Mouse (Mus musculus): ENCODE results near the gene Gm20388. TPM values are rescaled to one million over a fixed set of nuclear protein-coding genes. Genes with fewer than 3 reads are reported as not detected.

Gene Gm20388
- polyA plus RNA-seq, 1 experiment from 2014 or later: not detected

- Histone ChIP-seq H3K27ac (ENCODE audit: low read depth, low read length) (no peak overlapping the region), H3K9ac (ENCODE audit: low read depth, low read length) (no peak overlapping the region), H3K36me3 (ENCODE audit: control insufficient read depth, insufficient read depth) (no peaks in the 10 kb centered on the region), H3K4me1 (replicated peaks; ENCODE audit: control insufficient read depth, insufficient read depth, low read length) (no peaks in the 10 kb centered on the region), H3K4me2 (replicated peaks; ENCODE audit: low read depth) (no peak overlapping the region), H3K9me3 (ENCODE audit: control insufficient read depth) (no peaks in the 10 kb centered on the region), H3K4me3 (ENCODE audit: low read depth, low read length) (no peak overlapping the region), H3K27me3 (replicated peaks; ENCODE audit: control insufficient read depth, insufficient read depth, low read length) (peaks cover 53% of the 10 kb centered on the region)
- ATAC-seq: no peak
- 70% methylated on average over 10 of the region's 10 CpGs for WGBS
- no peak for TF ChIP-seq CTCF (IDR thresholded peaks at IDR 0.05; ENCODE audit: low read depth)
Observed at GRCm38 (mm10) chr8:121397201-121397698, 1486.6 kb downstream of the Gm20388 start.

DNA sequence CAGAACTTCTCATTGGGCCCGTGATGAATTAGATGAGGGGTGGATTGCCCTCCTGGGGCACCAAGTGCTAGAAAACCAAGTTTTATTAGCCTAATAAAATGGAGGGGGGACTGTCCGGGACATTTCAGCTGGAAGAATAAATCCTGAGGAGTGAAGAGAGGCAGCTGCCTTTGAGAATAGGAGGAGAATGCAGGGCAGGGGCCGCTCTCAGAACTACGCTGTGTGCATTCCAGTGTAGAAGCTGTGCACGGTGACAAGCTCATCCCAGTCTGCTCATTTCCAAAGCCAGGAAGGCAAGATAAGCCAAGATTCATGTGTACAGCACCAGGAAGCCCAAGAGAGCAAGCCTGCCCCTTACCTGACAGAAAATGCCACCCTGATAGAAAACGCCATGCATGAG, 1487.4 kb downstream of the Gm20388 start:
- 58% methylated on average over 6 of the region's 6 CpGs for WGBS
- Histone ChIP-seq H3K36me3 (ENCODE audit: control insufficient read depth, insufficient read depth) (no peaks in the 10 kb centered on the region), H3K9ac (ENCODE audit: low read depth, low read length) (no peak overlapping the region), H3K4me3 (ENCODE audit: low read depth, low read length) (no peak overlapping the region), H3K4me1 (replicated peaks; ENCODE audit: control insufficient read depth, insufficient read depth, low read length) (no peaks in the 10 kb centered on the region), H3K9me3 (ENCODE audit: control insufficient read depth) (no peaks in the 10 kb centered on the region), H3K27ac (ENCODE audit: low read depth, low read length) (no peak overlapping the region), H3K4me2 (replicated peaks; ENCODE audit: low read depth) (no peak overlapping the region), H3K27me3 (replicated peaks; ENCODE audit: control insufficient read depth, insufficient read depth, low read length) (peaks cover 45% of the 10 kb centered on the region)
- no peak for TF ChIP-seq CTCF (IDR thresholded peaks at IDR 0.05; ENCODE audit: low read depth)
- ATAC-seq: no peak

DNA sequence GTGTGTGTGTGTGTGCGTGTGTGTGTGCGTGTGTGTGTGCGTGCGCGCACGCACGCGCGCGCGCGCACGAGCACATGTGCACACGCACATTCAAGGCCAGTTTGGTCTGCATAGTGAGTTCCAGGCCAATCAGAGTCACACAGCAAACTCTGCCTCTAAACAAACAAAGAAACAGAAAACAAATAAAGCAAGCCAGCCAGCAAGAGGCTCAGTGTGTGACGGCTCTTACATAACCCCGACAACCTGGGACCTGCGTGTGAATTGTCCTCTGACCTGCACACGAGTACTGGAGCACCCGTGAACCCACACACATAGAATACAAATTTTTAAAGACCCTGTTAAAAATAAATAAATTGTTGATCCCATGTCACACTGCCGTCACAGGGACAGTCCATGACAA, 1488.1 kb downstream of the Gm20388 start:
- no peak for TF ChIP-seq CTCF (IDR thresholded peaks at IDR 0.05; ENCODE audit: low read depth)
- no peaks in the 10 kb centered on the region for H3K9me3 ChIP-seq (ENCODE audit: control insufficient read depth)
- no peak for ATAC-seq
- no peaks in the 10 kb centered on the region for H3K36me3 ChIP-seq (ENCODE audit: control insufficient read depth, insufficient read depth)
- no peak overlapping the region for H3K4me2 ChIP-seq (replicated peaks; ENCODE audit: low read depth)
- H3K4me3 ChIP-seq (ENCODE audit: low read depth, low read length): no peak overlapping the region
- no peak overlapping the region for H3K9ac ChIP-seq (ENCODE audit: low read depth, low read length)
- H3K27ac ChIP-seq (ENCODE audit: low read depth, low read length): no peak overlapping the region
- no peaks in the 10 kb centered on the region for H3K4me1 ChIP-seq (replicated peaks; ENCODE audit: control insufficient read depth, insufficient read depth, low read length)
- peaks cover 38% of the 10 kb centered on the region for H3K27me3 ChIP-seq (replicated peaks; ENCODE audit: control insufficient read depth, insufficient read depth, low read length)
- 93% methylated on average over 20 of the region's 20 CpGs for WGBS

GRCm38 (mm10) chr8:121399173-121399572, 1488.5 kb downstream of the Gm20388 start:
- Histone ChIP-seq H3K36me3 (ENCODE audit: control insufficient read depth, insufficient read depth) (no peaks in the 10 kb centered on the region), H3K4me2 (replicated peaks; ENCODE audit: low read depth) (no peak overlapping the region), H3K4me1 (replicated peaks; ENCODE audit: control insufficient read depth, insufficient read depth, low read length) (no peaks in the 10 kb centered on the region), H3K4me3 (ENCODE audit: low read depth, low read length) (no peak overlapping the region), H3K27ac (ENCODE audit: low read depth, low read length) (no peak overlapping the region), H3K9ac (ENCODE audit: low read depth, low read length) (no peak overlapping the region), H3K9me3 (ENCODE audit: control insufficient read depth) (no peaks in the 10 kb centered on the region), H3K27me3 (replicated peaks; ENCODE audit: control insufficient read depth, insufficient read depth, low read length) (peaks cover 35% of the 10 kb centered on the region)
- WGBS: 58% methylated on average over 3 of the region's 3 CpGs
- no peak for ATAC-seq
- peak; percentile 29; the same call in 1 of the 2 replicates for TF ChIP-seq CTCF (IDR thresholded peaks at IDR 0.05; ENCODE audit: low read depth)

DNA sequence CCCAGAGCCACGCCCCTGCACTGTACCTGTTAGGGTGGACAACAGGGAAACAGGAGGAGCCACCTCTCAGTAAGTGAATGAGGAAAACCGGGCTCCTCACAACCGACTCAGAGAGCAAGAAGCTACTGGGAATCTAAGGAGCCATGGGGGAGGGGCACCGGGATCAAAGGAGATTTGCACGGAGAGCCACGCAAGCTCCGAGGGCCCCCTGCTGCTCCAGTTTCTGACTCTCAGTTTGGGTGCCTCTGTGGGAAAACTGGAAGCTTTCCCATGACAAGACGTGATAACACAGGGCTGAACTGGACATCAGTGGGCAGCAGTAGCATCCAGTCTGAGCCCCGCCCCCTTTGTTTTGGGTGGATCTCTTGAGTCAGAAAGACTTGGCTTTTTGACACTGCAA, 1489.9 kb downstream of the Gm20388 start:
- TF ChIP-seq CTCF (IDR thresholded peaks at IDR 0.05; ENCODE audit: low read depth): no peak
- Histone ChIP-seq H3K4me1 (replicated peaks; ENCODE audit: control insufficient read depth, insufficient read depth, low read length) (no peaks in the 10 kb centered on the region), H3K4me2 (replicated peaks; ENCODE audit: low read depth) (no peak overlapping the region), H3K27me3 (replicated peaks; ENCODE audit: control insufficient read depth, insufficient read depth, low read length) (peaks cover 25% of the 10 kb centered on the region; the same call in 1 of the 2 replicates), H3K27ac (ENCODE audit: low read depth, low read length) (no peak overlapping the region), H3K9ac (ENCODE audit: low read depth, low read length) (no peak overlapping the region), H3K36me3 (ENCODE audit: control insufficient read depth, insufficient read depth) (no peaks in the 10 kb centered on the region), H3K9me3 (ENCODE audit: control insufficient read depth) (no peaks in the 10 kb centered on the region), H3K4me3 (ENCODE audit: low read depth, low read length) (no peak overlapping the region)
- no peak for ATAC-seq
- WGBS: 29% methylated on average over 9 of the region's 9 CpGs

DNA sequence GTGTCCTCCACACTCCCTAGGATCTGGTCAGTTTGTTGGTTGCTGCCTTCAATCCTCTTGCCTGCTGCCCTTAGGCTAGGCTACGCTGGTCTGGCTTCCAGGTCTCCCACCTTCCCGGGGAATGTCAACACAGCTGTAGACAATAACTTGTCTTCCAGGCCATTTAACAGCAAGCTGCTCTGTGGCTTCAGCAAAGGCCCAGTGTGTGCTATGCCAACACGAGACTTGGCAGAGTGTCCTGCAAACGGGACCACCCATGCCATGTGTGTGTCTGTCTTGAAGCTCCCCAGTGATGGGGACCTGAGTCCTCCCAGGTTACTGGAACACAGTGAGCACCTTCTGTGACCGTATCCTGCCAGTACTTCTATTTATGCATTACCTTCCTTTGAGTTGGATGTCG, 1493.2 kb downstream of the Gm20388 start:
- no peaks in the 10 kb centered on the region for H3K9me3 ChIP-seq (ENCODE audit: control insufficient read depth)
- TF ChIP-seq CTCF (IDR thresholded peaks at IDR 0.05; ENCODE audit: low read depth): no peak
- WGBS: 81% methylated on average over 6 of the region's 6 CpGs
- no peaks in the 10 kb centered on the region for H3K36me3 ChIP-seq (ENCODE audit: control insufficient read depth, insufficient read depth)
- no peak overlapping the region for H3K4me3 ChIP-seq (ENCODE audit: low read depth, low read length)
- peaks cover 4% of the 10 kb centered on the region; the same call in 1 of the 2 replicates for H3K27me3 ChIP-seq (replicated peaks; ENCODE audit: control insufficient read depth, insufficient read depth, low read length)
- H3K27ac ChIP-seq (ENCODE audit: low read depth, low read length): no peak overlapping the region
- H3K9ac ChIP-seq (ENCODE audit: low read depth, low read length): no peak overlapping the region
- H3K4me2 ChIP-seq (replicated peaks; ENCODE audit: low read depth): no peak overlapping the region
- no peaks in the 10 kb centered on the region for H3K4me1 ChIP-seq (replicated peaks; ENCODE audit: control insufficient read depth, insufficient read depth, low read length)
- no peak for ATAC-seq

DNA sequence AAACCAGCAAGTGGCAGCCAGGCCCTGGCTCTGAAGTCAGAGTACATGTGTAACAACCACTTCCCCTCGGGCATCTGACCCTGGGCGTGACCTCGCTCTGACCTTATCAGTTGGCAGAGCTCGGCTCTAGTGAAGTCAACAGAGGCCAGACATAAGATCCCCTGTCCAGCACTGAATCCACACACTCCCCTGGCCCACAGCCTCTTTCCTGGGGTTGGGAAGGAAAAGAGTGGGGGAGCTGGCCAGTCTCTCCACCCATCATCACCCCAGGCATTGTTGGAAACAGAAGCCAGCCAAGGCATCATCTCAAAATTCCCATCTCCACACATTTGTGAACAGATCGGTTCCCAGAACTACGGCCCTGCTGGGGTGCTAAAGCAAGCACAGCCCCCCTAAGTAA, 1507.4 kb downstream of the Gm20388 start:
- no peaks in the 10 kb centered on the region for H3K27me3 ChIP-seq (replicated peaks; ENCODE audit: control insufficient read depth, insufficient read depth, low read length)
- no peak overlapping the region for H3K4me2 ChIP-seq (replicated peaks; ENCODE audit: low read depth)
- H3K4me3 ChIP-seq (ENCODE audit: low read depth, low read length): no peak overlapping the region
- H3K36me3 ChIP-seq (ENCODE audit: control insufficient read depth, insufficient read depth): no peaks in the 10 kb centered on the region
- no peak; the same call in 1 of the 2 replicates for ATAC-seq
- no peak overlapping the region for H3K27ac ChIP-seq (ENCODE audit: low read depth, low read length)
- H3K4me1 ChIP-seq (replicated peaks; ENCODE audit: control insufficient read depth, insufficient read depth, low read length): no peaks in the 10 kb centered on the region
- H3K9ac ChIP-seq (ENCODE audit: low read depth, low read length): no peak overlapping the region
- 44% methylated on average over 6 of the region's 6 CpGs for WGBS
- TF ChIP-seq CTCF (IDR thresholded peaks at IDR 0.05; ENCODE audit: low read depth): no peak
- H3K9me3 ChIP-seq (ENCODE audit: control insufficient read depth): no peaks in the 10 kb centered on the region
